Mouse (Mus musculus) liver, embryonic 12.5 days (tissue): ENCODE results near the gene Tfdp2. TPM values are rescaled to one million over a fixed set of nuclear protein-coding genes. Genes with fewer than 3 reads are reported as not detected.

Experiments
- ATAC-seq: fragments of 200-750 bp; cut with Nextera tagmentation; 2 replicates; pipeline ENCODE4 v1.8.0; 2017; ENCODE audit warnings: moderate number of reproducible peaks, mild to moderate bottlenecking, moderate library complexity
- H3K27ac ChIP-seq: fragments of 300-500 bp; sonication (generic); 2 replicates; pipeline ENCODE4 v1.5.1; 2016; ENCODE audit warnings: mild to moderate bottlenecking
- H3K27me3 ChIP-seq: fragments of 300-500 bp; sonication (generic); replicated peaks from 2 replicates; pipeline ENCODE4 v1.6.1; 2016; ENCODE audit warnings: mild to moderate bottlenecking, moderate library complexity
- H3K36me3 ChIP-seq: fragments of 300-500 bp; sonication (generic); 2 replicates; pipeline ENCODE4 v1.6.1; 2016; ENCODE audit warnings: mild to moderate bottlenecking, moderate library complexity
- H3K4me1 ChIP-seq: fragments of 300-500 bp; sonication (generic); 2 replicates; pipeline ENCODE4 v1.6.1; 2016
- H3K4me2 ChIP-seq: fragments of 300-500 bp; sonication (generic); 2 replicates; pipeline ENCODE4 v1.6.1; 2016; ENCODE audit warnings: mild to moderate bottlenecking, moderate library complexity
- H3K4me3 ChIP-seq: fragments of 300-500 bp; sonication (generic); 2 replicates; pipeline ENCODE4 v1.5.1; 2016; ENCODE audit warnings: mild to moderate bottlenecking, moderate library complexity
- H3K9ac ChIP-seq: fragments of 300-500 bp; sonication (generic); 2 replicates; pipeline ENCODE4 v1.6.1; 2016; ENCODE audit warnings: mild to moderate bottlenecking, moderate library complexity
- H3K9me3 ChIP-seq: fragments of 300-500 bp; sonication (generic); replicated peaks from 2 replicates; pipeline ENCODE4 v1.6.1; 2016; ENCODE audit warnings: mild to moderate bottlenecking, moderate library complexity
- WGBS: fragments of 180-500 bp; shearing (Covaris S2); methylation state at CpG from one replicate; pipeline ENCODE4 v1.1.7; 2016; ENCODE audit not compliant: insufficient replicate concordance; 5-methylcytosine and 5-hydroxymethylcytosine counted together
- polyA plus RNA-seq: library from polyadenylated mRNA; unstranded; fragments of >200 nt; fragmentation: Nextera tagmentation; extraction: Ambion mirVana; gene quantifications from 2 replicates; pipeline ENCODE4 v1.2.1, GENCODE M21; 2016

Gene Tfdp2
- polyA plus RNA-seq, 1 experiment from 2014 or later: 85.7 TPM

DNA sequence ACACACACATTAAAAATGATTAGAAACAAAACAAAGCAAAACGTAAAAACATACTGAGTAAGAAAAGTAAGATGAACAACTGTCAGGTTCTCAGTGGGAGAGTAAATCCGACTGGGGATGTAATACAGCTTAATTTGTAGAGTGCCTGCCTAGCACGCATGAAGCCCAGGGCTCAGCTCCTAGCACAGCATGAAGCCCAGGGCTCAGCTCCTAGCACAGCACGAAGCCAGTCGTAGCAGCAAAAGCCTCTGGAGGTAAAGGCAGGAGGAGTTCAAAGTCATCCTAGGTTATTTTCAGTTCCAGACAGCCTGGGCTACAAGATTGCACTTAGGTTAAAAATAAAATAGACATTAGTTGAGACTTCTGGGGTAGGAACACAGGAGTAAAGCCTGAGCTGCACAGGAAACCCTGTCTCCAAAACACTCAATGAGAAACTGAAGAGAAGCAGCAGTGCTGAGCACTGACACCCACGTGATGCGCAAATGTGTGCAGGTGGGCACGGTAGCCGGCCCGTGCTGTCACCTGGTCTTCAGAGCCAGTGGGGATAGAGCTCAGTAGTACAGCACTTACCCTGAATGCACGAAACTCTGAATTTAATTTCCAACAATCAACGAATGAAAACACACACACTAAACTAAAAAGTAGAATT is 157.2 kb downstream of the Tfdp2 start:
- Histone ChIP-seq H3K9ac (no peak overlapping the region), H3K4me3 (no peak overlapping the region), H3K9me3 (no peaks in the 10 kb centered on the region), H3K4me2 (no peak overlapping the region), H3K4me1 (peaks cover 39% of the 10 kb centered on the region), H3K27me3 (no peaks in the 10 kb centered on the region), H3K36me3 (peaks cover 19% of the 10 kb centered on the region), H3K27ac (no peak overlapping the region)
- no peak for ATAC-seq
- 85% methylated on average over 12 of the region's 12 CpGs for WGBS

DNA sequence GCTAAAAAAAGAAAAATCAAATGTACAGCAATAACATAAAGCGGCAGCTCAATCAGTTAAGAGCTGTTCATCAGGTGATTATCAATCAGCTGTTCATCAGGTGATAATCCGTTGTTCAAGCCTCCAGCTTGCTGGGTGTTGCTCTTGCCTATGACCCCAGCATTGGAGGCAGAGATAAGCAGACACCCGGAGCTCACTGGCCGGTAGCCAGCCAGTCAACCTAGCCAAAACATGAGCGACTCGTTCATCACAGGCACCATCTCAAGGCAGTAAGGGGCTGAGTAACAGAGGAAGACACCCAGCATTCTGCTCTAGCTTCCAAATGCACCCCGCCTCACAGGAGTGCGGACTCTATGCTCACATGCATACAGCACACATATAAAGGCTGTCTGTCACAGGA is 157.7 kb downstream of the Tfdp2 start:
- H3K9me3 ChIP-seq: no peaks in the 10 kb centered on the region
- H3K27me3 ChIP-seq: no peaks in the 10 kb centered on the region
- H3K9ac ChIP-seq: no peak overlapping the region
- H3K36me3 ChIP-seq: peaks cover 23% of the 10 kb centered on the region
- 0 out of 2 replicates have a peak overlapping the region, but pooled peaks have one; percentile 10 for H3K4me2 ChIP-seq
- 33% methylated on average over 8 of the region's 8 CpGs for WGBS
- H3K4me3 ChIP-seq: no peak overlapping the region
- peaks cover 37% of the 10 kb centered on the region for H3K4me1 ChIP-seq
- H3K27ac ChIP-seq: 0 out of 2 replicates have a peak overlapping the region, but pooled peaks have one; percentile 40
- ATAC-seq: peak; percentile 67

DNA sequence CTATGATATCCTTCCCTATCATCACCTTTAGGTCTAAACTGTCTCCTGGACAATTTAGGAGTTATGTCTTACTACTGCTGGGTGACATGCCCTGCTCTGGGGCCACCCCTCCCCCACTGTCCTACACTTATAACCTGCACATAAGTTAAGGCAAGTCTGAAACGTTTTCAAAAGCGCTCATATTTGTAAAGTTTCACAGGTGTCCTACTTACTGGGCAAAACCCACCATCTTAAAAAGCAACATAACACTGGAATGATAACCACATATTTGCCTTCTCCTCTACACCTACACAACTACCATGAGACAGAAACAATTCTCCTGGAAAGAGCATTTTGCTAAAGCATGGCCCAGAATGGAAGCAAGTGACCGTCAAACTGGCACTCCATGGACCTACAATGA is 164.0 kb downstream of the Tfdp2 start:
- H3K4me1 ChIP-seq: peaks cover 35% of the 10 kb centered on the region
- 84% methylated on average over 3 of the region's 3 CpGs for WGBS
- H3K9me3 ChIP-seq: no peaks in the 10 kb centered on the region
- H3K36me3 ChIP-seq: peaks cover 16% of the 10 kb centered on the region
- no peak overlapping the region for H3K9ac ChIP-seq
- no peaks in the 10 kb centered on the region for H3K27me3 ChIP-seq
- ATAC-seq: no peak
- H3K27ac ChIP-seq: no peak overlapping the region
- no peak overlapping the region for H3K4me2 ChIP-seq
- H3K4me3 ChIP-seq: no peak overlapping the region

DNA sequence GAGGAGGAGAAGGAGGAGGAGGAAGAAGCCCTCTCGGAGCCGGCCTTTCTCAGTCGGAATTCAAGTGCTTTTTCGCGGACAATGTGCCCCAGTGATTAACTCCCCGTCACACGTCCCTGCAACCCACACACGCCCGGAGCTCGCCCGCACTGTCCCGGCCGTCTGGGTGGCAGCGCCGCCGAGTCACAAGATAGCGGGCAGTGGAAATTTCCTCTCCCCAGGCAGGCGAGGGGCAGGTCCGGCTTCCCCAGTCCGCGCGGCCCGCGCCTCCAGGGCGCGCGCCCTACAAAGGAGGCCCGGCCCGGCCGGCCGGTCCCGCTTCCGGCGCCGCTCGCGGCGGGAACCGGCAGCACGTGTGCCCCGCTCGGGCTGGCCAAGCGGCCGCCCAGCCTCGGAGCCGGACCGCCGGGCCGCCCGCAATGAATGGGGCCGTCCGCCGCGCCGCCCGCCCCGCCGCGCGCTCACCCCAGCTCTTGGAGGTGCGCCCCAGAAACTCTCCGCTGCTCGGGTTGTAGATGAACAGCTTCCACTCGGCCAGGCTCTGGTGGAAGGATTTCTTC is 167.6 kb downstream of the Tfdp2 start:
- H3K9ac ChIP-seq: peak overlapping the region; percentile 88
- ATAC-seq: peak; percentile 68
- H3K36me3 ChIP-seq: peaks cover 6% of the 10 kb centered on the region
- peaks cover 28% of the 10 kb centered on the region for H3K4me1 ChIP-seq
- peak overlapping the region; percentile 82 for H3K4me2 ChIP-seq
- peak overlapping the region; percentile 96 for H3K27ac ChIP-seq
- H3K27me3 ChIP-seq: no peaks in the 10 kb centered on the region
- peak overlapping the region; percentile 84 for H3K4me3 ChIP-seq
- whole genome bisulfite sequencing: under 1% methylated on average over 58 of the region's 64 CpGs
- no peaks in the 10 kb centered on the region for H3K9me3 ChIP-seq

DNA sequence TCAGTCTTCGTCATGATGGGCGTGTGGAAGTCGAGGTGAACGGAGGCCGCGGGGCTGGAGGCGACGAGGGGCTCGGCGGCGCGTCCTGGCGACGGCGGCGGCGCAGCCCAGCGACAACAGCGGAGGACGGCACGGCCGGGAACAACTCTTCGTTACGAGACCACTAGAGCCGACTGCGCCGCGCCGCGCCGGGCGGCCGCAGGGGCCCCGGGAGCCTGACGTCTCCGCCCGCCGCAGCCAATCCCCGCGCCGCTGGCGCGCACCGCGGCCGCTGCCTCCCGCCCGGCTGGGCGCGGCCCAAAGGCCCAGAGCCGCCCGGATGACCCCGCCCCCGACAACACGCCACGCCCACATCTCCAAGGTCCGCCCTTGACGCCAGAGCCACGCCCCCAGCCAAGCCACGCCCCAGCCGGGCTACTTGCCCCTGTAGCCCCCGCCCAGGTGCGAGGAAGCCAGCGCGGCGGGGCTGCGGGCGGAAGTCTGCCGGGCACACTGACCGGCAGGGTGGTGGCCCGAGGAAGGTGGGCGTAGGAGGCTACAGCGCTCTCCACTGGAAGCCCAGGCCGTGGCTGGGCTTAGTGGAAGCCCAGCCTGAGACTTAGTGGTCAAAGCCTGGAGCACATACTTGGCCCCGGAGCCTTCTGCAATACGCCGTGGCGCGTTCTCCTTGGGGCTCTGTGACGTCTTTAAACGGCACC is 168.2 kb downstream of the Tfdp2 start, which contains the start of gene Atp1b3:
Gene Atp1b3, minus strand, starts transcription at position 302 of the 698 bp plus-strand sequence.
- peaks cover 29% of the 10 kb centered on the region for H3K4me1 ChIP-seq
- WGBS: under 1% methylated on average over 78 of the region's 81 CpGs
- H3K9me3 ChIP-seq: no peaks in the 10 kb centered on the region
- no peaks in the 10 kb centered on the region for H3K27me3 ChIP-seq
- H3K4me3 ChIP-seq: peak within 1 kb of the TSS; percentile 84
- peak within 1 kb of the TSS; percentile 96 for H3K27ac ChIP-seq
- H3K9ac ChIP-seq: peak within 1 kb of the TSS; percentile 88
- peak within 1 kb of the TSS; percentile 82 for H3K4me2 ChIP-seq
- peak; percentile 95 for ATAC-seq
- H3K36me3 ChIP-seq: peaks cover 4% of the 10 kb centered on the region

DNA sequence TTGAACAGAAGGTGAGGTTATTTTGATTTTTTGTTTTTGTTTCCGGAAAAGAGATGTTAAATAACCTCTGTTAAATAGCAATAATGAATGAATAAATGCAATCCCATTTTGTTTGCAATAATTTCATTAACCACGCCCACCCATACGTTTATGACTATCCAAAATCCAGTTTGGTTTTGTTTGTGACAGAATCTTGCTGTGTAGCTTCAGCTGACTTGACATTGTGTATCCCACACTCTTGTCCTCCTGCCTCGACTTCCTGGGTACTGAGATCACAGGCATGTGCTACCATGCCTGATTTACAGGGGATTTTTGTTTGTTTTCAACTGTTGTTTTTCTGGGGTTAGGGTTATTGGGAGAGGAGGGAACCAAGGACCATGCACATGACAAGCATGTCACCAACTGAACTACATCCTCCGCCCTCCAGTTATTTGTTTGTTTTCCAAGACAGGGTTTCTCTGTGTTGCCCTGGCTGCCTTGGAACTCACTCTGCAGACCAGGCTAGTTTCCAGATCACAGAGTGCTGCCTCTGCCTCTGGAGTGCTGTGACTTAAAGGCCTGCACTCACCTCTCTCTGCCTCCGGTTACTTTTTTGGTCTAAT is 169.3 kb downstream of the Tfdp2 start:
- peak overlapping the region; percentile 82 for H3K4me2 ChIP-seq
- no peak for ATAC-seq
- WGBS: 50% methylated on average over 6 of the region's 6 CpGs

DNA sequence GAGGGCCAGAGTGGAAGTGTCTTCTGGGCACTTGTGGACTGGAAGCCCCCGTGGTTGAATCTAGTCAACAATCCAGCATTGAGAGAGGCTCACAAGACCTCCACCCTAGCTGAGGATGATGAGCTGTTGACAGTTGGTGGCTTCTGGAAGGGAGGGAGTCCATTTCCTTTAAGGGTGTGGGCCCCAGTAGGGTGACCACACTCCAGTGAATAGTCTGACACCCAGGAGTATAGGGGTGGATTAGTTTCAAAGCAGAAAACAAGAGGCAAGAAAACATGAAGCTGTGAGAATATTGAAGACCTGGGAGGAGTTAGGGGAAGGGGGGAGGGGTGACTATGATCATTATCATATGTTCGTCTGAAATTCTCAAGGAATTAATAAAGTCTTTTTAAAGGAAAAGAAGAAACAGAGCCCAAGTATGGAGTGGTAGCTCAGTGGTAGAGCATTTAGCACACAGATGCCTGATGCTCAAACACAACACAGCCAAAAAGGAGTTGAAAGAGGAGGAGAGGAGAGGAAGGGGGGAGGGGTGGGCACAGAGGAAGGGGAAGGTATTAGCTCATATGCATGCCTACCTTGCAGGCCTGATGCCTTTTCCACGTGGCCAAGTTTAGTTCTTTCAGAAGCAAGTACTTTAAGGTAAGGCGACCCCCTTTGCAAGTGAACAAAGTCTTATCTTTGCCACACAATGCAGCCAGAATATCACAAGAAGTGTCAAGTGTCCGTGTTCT is 173.7 kb downstream of the Tfdp2 start:
- Histone ChIP-seq H3K9me3 (no peaks in the 10 kb centered on the region), H3K9ac (no peak overlapping the region), H3K4me2 (peak overlapping the region; percentile 9; the same call in 1 of the 2 replicates), H3K36me3 (no peaks in the 10 kb centered on the region), H3K27me3 (no peaks in the 10 kb centered on the region), H3K4me1 (peaks cover 26% of the 10 kb centered on the region), H3K4me3 (no peak overlapping the region), H3K27ac (no peak overlapping the region)
- 0 out of 2 replicates have a peak, but pooled peaks have one; percentile 46 for ATAC-seq
- 13% methylated on average over 5 of the region's 5 CpGs for WGBS

More for the DNA sequence above, 169.3 kb downstream of the Tfdp2 start:
- no peaks in the 10 kb centered on the region for H3K27me3 ChIP-seq
- peak overlapping the region; percentile 43; the same call in 1 of the 2 replicates for H3K27ac ChIP-seq
- 0 out of 2 replicates have a peak overlapping the region, but pooled peaks have one; percentile 8 for H3K9ac ChIP-seq
- H3K9me3 ChIP-seq: no peaks in the 10 kb centered on the region
- H3K4me3 ChIP-seq: no peak overlapping the region
- no peaks in the 10 kb centered on the region; the same call in 1 of the 2 replicates for H3K36me3 ChIP-seq
- H3K4me1 ChIP-seq: peaks cover 37% of the 10 kb centered on the region

DNA sequence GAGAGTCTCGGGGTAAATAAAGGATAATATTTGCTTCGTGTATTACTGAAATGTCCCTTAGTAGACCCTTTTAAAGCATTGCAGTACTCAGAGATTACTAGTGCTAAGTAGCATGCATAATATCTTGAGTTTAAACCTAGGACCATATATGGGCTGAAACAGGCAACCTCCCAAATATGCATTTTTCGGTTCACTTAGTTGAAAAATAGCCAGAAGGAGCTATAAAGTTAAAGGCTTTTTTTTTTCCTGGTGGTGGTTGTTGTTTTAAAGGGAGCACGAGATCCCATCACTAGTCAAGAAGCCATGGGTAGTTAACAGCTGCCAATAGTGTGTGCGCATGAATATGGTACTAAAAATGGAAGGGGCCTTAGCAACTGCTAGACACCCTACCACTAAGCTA is 175.0 kb downstream of the Tfdp2 start:
- no peak for ATAC-seq
- no peaks in the 10 kb centered on the region for H3K36me3 ChIP-seq
- no peak overlapping the region for H3K27ac ChIP-seq
- no peak overlapping the region for H3K4me2 ChIP-seq
- no peak overlapping the region for H3K4me3 ChIP-seq
- H3K9ac ChIP-seq: no peak overlapping the region
- H3K27me3 ChIP-seq: no peaks in the 10 kb centered on the region
- H3K9me3 ChIP-seq: no peaks in the 10 kb centered on the region
- H3K4me1 ChIP-seq: peaks cover 21% of the 10 kb centered on the region
- 78% methylated on average over 5 of the region's 5 CpGs for whole genome bisulfite sequencing

Other genes starting within 250 kb of the Tfdp2 start
- gene Xrn1, start 241.5 kb upstream of the Tfdp2 start, polyA plus RNA-seq: 9.8 and 11.1 TPM in 2 replicates
- 0.85 and 1.2 TPM in 2 replicates for gene Gk5, start 76.9 kb upstream of the Tfdp2 start, polyA plus RNA-seq
- 99.5 and 101 TPM in 2 replicates for gene Atp1b3, start 168.2 kb downstream of the Tfdp2 start, polyA plus RNA-seq